Mouse (Mus musculus): ENCODE data around the gene Raet1e. TPM values are rescaled to one million over a fixed set of nuclear protein-coding genes. Genes with fewer than 3 reads are reported as not detected.
"Not testable (repeated sequence)": the region's sequence is repeated elsewhere in the genome, so short reads cannot be mapped to it uniquely, and the experiment has no call there.

The Raet1e gene
- polyA plus RNA-seq, 1 experiment from 2014 or later, result 8.9 TPM

DNA sequence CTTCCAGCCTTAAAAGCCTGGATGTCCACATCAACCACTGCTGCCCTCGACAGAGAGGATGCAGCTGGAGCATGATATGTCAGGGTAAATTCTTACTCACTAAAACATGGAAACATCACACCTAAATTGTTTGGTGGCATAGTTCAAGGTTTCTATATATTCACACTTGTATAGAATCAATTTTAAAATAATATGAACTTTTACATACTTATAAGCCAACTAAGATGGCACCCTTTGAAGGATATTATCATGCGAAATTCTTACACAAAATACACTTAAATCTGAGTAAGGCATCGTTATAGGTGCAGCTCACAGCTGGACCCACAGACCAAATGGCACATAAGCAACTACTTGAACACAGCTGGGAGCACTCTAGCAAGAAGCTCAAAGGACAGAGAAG lies 201.9 kb downstream of the Raet1e start, which contains the start of gene Raet1d:
Gene Raet1d (plus strand): TSS at position 301 of the 400 bp plus-strand sequence.
- H3K27ac ChIP-seq; H3K27me3 ChIP-seq; H3K9me3 ChIP-seq; H3K9ac ChIP-seq; ATAC-seq (ENCODE audit: insufficient number of reproducible peaks, insufficient read depth, low FRiP score, low TSS enrichment); H3K4me3 ChIP-seq; H3K4me1 ChIP-seq; H3K36me3 ChIP-seq: not testable (repeated sequence)
- WGBS, result 85% methylated on average over 3 of the region's 3 CpGs
- H3K4me2 ChIP-seq (replicated peaks), result peak within 1 kb of the TSS; percentile 32; the same call in 1 of the 2 replicates

DNA sequence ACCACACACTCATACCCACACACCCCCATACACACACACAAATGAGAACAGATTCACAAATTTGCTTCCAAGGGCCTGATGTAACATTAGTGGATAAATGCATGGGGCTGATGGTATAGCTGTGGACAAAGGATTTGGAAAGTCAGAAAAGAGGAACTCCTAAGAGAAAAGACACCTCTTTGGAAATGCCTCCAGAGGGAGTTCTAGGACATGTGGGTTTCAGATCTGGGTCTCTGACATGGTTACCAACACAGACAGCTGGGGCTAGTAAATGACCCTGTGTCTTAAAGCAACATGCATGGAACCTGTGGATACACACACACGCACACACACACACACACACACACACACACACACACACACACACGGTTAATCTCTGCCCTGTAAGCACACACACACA lies 202.6 kb downstream of the Raet1e start:
- not testable (repeated sequence) for H3K27ac ChIP-seq; H3K4me2 ChIP-seq (replicated peaks); H3K4me1 ChIP-seq; H3K36me3 ChIP-seq; H3K9ac ChIP-seq; H3K4me3 ChIP-seq; H3K27me3 ChIP-seq; H3K9me3 ChIP-seq; ATAC-seq (ENCODE audit: insufficient number of reproducible peaks, insufficient read depth, low FRiP score, low TSS enrichment)
- 40% methylated on average over 2 of the region's 2 CpGs for WGBS

DNA sequence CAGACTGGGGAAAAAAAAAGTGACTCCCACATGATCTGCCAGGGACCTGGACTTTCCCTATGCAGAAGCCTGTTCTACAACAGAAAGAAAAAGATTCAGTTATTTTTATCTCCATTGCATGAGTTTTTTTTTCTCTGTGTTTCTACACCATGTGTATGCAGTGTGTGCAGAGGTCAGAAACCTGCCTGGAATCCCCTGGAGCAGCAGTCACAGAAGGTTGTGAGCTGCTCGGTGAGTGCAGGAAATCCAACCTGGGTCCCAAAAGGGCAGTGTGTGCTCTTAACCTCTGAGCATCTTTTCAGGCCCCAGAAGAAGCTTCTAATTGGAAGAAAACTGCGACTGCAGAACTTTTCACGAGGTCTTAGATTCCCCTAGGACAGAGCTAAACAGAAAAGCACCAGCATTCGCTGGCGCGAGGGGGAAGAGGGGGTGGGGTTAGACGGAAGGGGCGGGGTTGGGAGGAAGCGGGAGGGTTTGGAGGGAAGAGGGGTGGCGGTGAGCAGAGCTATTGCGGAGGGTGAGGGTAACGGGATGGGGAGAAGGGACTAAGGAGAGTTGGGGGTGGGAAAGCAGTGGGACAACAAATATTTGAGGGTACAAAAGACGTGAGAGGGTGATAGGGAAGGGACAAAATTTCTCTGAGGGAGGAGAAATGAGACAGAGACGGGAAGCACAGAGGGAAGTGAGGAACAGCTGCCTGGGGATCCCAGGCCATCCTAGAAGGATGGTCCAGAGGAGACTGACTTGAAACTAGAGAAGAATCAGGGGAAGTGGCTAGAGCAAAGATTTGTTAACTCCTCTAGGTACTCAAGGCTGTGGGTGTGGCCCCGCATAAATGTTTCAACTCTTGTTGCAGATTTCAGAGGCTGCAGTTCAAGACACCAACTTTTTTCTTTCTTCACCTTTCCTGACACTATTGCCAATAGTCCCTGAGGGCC lies 203.3 kb downstream of the Raet1e start:
- H3K9me3 ChIP-seq, H3K27me3 ChIP-seq, H3K27ac ChIP-seq, H3K36me3 ChIP-seq, H3K9ac ChIP-seq, H3K4me1 ChIP-seq: not testable (repeated sequence)
- peak overlapping the region; percentile 32 for H3K4me2 ChIP-seq (replicated peaks)
- H3K4me3 ChIP-seq, result 0 out of 2 replicates have a peak overlapping the region, but pooled peaks have one; percentile 14
- ATAC-seq (ENCODE audit: insufficient number of reproducible peaks, insufficient read depth, low FRiP score, low TSS enrichment), result peak; percentile 86; the same call in 1 of the 2 replicates
- WGBS, result 2% methylated on average over 8 of the region's 15 CpGs

DNA sequence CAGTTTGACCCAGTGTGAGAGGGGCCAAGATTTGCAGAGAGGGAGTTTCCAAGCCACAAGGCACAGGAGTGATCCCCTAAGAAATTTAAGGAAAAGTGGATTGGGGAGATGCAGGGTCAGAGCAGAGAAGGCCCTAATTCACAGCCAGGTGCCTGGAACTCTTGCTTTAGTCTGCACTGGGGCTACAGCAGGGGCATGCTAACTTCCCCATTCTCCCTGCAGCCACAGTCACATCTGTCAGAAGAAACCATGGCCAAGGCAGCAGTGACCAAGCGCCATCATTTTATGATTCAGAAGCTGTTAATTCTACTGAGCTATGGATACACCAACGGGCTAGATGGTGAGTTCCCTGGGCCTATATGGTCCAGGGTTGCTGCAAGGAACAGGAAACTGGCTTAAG lies 204.1 kb downstream of the Raet1e start:
- not testable (repeated sequence) for H3K27me3 ChIP-seq; H3K9ac ChIP-seq; H3K4me2 ChIP-seq (replicated peaks); H3K9me3 ChIP-seq; H3K36me3 ChIP-seq; H3K27ac ChIP-seq; ATAC-seq (ENCODE audit: insufficient number of reproducible peaks, insufficient read depth, low FRiP score, low TSS enrichment); H3K4me1 ChIP-seq; H3K4me3 ChIP-seq
- WGBS, result 90% methylated on average over 2 of the region's 2 CpGs

DNA sequence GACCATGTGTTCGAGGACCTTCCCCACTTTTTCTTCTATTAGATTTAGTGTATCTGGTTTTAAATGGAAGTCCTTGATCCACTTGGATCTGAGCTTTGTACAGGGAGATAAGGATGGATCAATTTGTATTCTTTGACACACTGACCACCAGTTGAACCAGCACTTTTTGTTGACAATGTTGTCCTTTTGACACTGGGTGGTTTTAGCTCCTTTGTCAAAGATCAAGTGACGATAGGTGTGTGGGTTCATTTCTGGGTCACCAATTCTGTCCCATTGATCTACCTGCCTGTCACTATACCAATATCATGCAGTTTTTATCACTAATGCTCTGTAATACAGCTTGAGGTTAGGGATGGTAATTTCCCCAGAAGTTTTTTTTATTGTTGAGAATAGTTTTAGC lies 206.5 kb downstream of the Raet1e start:
- ATAC-seq (ENCODE audit: insufficient number of reproducible peaks, insufficient read depth, low FRiP score, low TSS enrichment); H3K27ac ChIP-seq; H3K9ac ChIP-seq; H3K27me3 ChIP-seq; H3K36me3 ChIP-seq; H3K4me1 ChIP-seq; H3K9me3 ChIP-seq; H3K4me2 ChIP-seq (replicated peaks); H3K4me3 ChIP-seq: not testable (repeated sequence)
- 83% methylated on average over 2 of the region's 2 CpGs for WGBS

DNA sequence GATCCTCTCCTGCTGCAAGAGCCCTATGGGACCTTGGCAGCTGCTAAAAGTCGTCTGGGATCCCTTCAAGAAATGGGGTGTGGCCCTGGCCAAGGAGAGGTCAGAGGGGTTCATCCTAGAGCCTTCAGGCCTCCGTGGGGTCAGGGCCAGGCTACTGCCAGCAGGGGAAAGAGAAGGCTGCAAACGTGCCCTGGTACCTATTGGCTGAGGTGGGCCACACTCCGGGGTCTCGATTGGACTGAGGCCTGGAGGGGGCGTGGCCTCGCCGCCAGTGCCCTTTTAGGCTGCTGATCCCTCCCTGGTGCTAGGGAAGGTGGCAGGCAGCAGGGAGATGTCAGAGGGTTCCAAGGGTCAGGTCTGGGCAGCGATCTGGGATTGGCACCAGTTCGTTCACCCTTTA lies 222.9 kb downstream of the Raet1e start:
- not testable (repeated sequence) for H3K27me3 ChIP-seq, H3K27ac ChIP-seq, H3K4me3 ChIP-seq, H3K9me3 ChIP-seq, H3K9ac ChIP-seq, H3K36me3 ChIP-seq, H3K4me1 ChIP-seq
- peak overlapping the region; percentile 17 for H3K4me2 ChIP-seq (replicated peaks)
- peak; percentile 12; the same call in 1 of the 2 replicates for ATAC-seq (ENCODE audit: insufficient number of reproducible peaks, insufficient read depth, low FRiP score, low TSS enrichment)
- WGBS, result under 1% methylated on average over 8 of the region's 10 CpGs

DNA sequence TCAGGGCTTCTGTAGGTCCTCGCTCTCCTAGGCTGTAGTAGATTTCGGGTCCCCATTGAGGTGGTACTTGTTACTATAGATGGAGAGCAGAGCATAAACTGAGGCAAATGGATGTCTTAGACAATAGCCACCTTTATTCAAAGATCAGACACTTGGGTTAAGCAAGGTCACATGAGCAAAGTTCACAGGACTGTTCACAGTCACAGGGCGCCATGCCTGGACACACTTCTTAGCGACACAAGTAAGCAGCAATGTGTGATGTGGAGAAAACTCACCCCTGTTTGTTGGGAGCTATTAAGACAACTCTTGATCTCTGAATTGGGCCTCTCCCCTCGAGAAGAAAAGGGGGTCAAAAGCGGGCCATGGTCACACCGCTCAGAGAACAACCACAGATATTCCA lies 231.8 kb downstream of the Raet1e start:
- not testable (repeated sequence) for H3K9me3 ChIP-seq; ATAC-seq (ENCODE audit: insufficient number of reproducible peaks, insufficient read depth, low FRiP score, low TSS enrichment)
- 87% methylated on average over 7 of the region's 7 CpGs for WGBS

DNA sequence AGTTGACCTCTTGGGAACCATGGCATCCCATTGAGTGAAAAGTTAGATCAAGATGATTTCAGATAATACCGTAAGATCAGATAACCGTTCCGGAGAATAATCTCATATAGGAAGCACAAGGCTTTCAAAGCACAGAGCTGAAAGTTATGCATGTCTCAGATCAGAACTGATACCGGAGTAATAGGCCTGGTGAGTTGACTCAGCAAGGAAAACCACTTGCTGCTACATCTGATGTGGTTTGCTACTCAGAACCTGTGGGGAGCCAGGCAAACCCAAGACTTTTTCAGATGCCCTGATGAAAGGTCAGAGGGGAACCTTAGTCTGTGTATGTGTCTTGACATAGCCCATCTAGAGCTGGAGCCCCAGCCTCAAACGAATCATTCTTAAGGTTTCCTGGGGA lies 233.2 kb downstream of the Raet1e start:
- 83% methylated on average over 5 of the region's 5 CpGs for WGBS

More for the DNA sequence above, 231.8 kb downstream of the Raet1e start:
- H3K36me3 ChIP-seq; H3K4me3 ChIP-seq; H3K4me2 ChIP-seq (replicated peaks); H3K4me1 ChIP-seq; H3K9ac ChIP-seq; H3K27me3 ChIP-seq; H3K27ac ChIP-seq: not testable (repeated sequence)

DNA sequence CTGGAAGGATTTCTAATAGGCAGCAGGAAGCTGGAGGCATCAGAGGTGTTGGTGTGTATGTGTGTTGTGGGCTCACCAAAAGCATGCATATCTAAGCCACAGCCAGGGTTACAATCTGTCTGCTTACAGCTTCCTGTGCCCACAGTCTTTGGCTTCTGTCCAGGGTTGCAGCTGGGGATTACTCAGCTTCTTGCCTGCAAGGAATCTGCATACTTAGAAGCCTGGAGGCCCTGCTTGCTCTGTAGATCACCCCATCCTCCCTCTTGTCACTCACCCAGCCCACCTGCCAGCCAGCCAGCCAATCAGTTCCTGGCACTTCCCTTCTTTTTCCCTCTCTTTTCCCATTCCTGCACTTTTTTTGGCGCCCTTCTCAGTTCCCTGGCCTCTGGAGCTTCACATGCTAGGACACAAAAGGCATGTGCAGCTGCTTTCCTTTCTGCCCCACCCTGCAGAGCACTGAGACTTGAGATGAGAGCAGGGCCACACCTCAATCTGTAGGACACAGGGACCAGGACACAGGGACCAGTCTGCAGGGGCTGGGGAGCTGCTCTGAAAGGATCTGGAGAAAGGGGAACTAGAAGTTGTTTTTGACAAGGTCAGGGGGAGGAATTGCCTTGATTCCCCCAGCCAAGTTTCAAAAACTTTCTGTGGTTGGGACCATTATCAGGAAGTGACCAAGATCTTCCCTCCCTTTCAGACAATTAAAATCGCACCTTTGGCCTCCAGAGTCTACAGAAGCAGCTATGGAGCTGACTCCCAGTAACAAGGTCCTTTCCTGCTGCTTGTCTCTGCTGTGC lies 234.9 kb downstream of the Raet1e start:
- no CpG with 5 or more reads among the region's 2 CpGs for WGBS

More for the DNA sequence above, 233.2 kb downstream of the Raet1e start:
- not testable (repeated sequence) for H3K9ac ChIP-seq; H3K4me1 ChIP-seq; H3K4me2 ChIP-seq (replicated peaks); H3K27ac ChIP-seq; H3K36me3 ChIP-seq; H3K4me3 ChIP-seq; ATAC-seq (ENCODE audit: insufficient number of reproducible peaks, insufficient read depth, low FRiP score, low TSS enrichment); H3K9me3 ChIP-seq; H3K27me3 ChIP-seq

DNA sequence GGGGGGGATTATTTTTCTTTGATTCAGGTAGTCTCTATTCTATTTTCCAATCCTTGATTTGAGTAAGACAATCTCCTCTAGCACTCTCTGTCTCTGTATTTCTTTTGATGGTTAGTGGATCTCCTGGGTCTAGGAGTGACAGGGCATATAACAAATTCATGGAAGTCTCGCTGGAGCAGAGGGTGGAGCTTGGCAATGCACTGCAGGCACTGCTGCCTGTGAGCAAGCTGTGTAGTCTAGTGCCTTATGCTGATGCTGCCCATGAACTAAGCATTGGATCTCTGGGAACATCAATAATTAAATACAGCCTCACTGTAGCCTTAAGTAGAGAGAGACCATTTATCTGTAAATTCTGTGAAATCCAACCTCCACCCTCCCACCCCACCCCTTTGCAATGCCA lies 238.3 kb downstream of the Raet1e start:
- ATAC-seq (ENCODE audit: insufficient number of reproducible peaks, insufficient read depth, low FRiP score, low TSS enrichment); H3K9me3 ChIP-seq; H3K4me1 ChIP-seq; H3K27me3 ChIP-seq; H3K4me2 ChIP-seq (replicated peaks); H3K4me3 ChIP-seq; H3K27ac ChIP-seq; H3K9ac ChIP-seq; H3K36me3 ChIP-seq: not testable (repeated sequence)
- 21% methylated on average over 1 of the region's 1 CpGs for WGBS

More for the DNA sequence above, 234.9 kb downstream of the Raet1e start:
- not testable (repeated sequence) for H3K4me1 ChIP-seq; H3K9ac ChIP-seq; H3K27me3 ChIP-seq; H3K4me3 ChIP-seq; H3K4me2 ChIP-seq (replicated peaks); ATAC-seq (ENCODE audit: insufficient number of reproducible peaks, insufficient read depth, low FRiP score, low TSS enrichment); H3K9me3 ChIP-seq; H3K27ac ChIP-seq; H3K36me3 ChIP-seq

DNA sequence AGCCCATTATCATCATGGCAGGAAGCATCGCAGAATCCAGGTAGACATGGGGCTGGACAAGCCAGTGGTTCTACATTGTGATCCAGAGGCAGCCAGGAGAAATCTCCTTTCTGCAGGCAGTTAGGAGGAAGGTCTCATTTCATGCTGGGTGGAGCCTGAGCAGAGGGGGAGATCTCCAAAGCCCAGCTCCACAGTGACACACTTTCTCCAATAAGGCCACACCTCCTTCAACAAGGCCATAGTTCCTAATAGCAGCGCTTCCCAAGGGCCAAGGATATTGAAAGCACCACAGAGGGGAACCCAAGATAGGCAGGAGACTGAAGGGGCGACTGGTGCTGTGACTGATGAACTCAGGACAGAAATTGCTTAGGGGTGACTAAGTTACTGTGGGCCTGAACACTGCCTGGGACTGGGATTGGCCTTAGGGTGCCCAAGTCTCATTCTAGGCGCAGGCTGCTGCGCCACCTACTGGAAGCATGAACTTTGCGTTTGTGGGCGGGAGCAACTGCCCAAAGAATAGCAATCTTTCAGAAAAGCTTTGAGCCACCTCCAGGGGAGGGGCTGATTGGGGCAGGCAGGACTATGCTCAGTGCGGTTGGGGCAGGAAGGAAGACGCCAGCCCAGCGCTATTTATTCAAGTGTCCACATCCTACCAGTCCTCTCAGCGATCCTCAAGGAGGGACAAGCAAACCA lies 244.0 kb downstream of the Raet1e start:
- H3K27ac ChIP-seq; H3K9me3 ChIP-seq; H3K9ac ChIP-seq; H3K4me3 ChIP-seq; H3K27me3 ChIP-seq; H3K36me3 ChIP-seq; H3K4me1 ChIP-seq; H3K4me2 ChIP-seq (replicated peaks): not testable (repeated sequence)
- ATAC-seq (ENCODE audit: insufficient number of reproducible peaks, insufficient read depth, low FRiP score, low TSS enrichment), result peak; percentile 67; the same call in 1 of the 2 replicates
- 3% methylated on average over 9 of the region's 11 CpGs for WGBS
